Mouse (Mus musculus) testis, adult 2 months (tissue): ENCODE results near the gene Vwa3a.

Experiments
- CTCF ChIP-seq: fragments of 200-500 bp; IDR thresholded peaks from 2 replicates; pipeline ENCODE4 v1.5.1; 2012; ENCODE audit warnings: low read depth, mild to moderate bottlenecking, inconsistent platforms, low read length, moderate library complexity; ENCODE audit not compliant: control insufficient read depth, insufficient read depth, insufficient replicate concordance
- POLR2A ChIP-seq: fragments of 200-500 bp; IDR thresholded peaks from 2 replicates; pipeline ENCODE4 v1.6.1; 2012; ENCODE audit warnings: low read depth, mild to moderate bottlenecking, inconsistent platforms, low read length, moderate library complexity; ENCODE audit not compliant: control insufficient read depth

DNA sequence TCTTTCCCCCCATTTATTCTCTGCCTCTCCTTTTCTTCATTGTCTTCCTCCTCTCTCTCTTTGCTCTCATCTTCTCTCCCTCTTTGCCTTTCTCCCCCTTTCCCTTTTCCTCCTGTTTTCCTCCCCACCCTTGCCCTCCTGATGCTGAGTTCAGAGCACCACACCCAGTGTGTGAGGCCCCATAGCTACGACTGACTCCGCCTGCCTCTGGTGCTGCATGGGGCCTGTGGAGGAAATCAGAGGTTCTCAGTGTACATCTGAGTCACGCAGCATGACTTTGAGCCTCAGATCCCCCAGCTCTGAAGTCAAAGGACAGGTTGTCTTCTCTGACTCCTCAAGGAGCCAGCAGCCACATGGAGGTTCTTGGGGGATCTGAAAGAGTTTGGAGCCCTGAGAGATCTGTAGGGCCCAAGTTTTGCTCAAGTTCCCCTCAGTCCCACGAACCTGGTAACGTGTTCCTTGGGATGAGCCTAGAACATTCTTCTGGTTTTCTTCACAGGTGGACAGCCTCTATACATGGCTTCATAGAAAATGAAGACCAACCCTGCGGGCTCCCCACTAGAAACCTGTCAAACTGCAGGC, 72.8 kb downstream of the Vwa3a start, which contains the start of gene Gm5737:
- no peak for TF ChIP-seq CTCF
- no peak for TF ChIP-seq POLR2A
